Mouse (Mus musculus) right cerebral cortex, postnatal 14 days (tissue): ENCODE data around the gene 3100002H09Rik.

ENCODE experiments used
- DNase-seq: peaks from one replicate; pipeline ENCODE4 v3.0.0; 2022

Gene 3100002H09Rik

GRCm38 (mm10) chr4:124614189-124614588, 3.6 kb upstream of the 3100002H09Rik start:
- DNase-seq = no peak

DNA sequence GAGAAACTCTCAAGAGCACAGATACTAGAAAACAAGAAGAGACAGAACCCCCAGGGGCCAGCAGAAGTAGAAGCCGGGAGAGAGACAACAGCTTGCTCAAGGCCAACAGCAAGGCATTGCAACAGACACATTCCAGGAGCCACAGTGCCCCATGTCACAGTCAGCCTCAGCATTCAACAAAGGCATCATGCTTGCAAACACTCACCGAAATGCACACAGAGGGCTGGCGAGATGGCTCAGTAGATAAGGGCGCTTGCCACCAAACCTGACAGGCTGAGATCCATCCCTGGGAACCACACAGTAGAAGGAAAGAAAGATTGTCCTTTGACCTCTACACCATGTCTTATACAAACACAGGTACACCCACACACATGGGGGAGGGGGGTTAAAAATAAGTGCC, 1.2 kb upstream of the 3100002H09Rik start:
- no peak for DNase-seq

GRCm38 (mm10) chr4:124610066-124610465, 537 bp downstream of the 3100002H09Rik start:
- no peak for DNase-seq

GRCm38 (mm10) chr4:124607166-124607565, 3.4 kb downstream of the 3100002H09Rik start:
- DNase-seq = peak; percentile 48

- DNase-seq = no peak
Observed at GRCm38 (mm10) chr4:124606180-124606579, 4.4 kb downstream of the 3100002H09Rik start.

- DNase-seq = no peak
Observed at GRCm38 (mm10) chr4:124605255-124605654, 5.3 kb downstream of the 3100002H09Rik start.

DNA sequence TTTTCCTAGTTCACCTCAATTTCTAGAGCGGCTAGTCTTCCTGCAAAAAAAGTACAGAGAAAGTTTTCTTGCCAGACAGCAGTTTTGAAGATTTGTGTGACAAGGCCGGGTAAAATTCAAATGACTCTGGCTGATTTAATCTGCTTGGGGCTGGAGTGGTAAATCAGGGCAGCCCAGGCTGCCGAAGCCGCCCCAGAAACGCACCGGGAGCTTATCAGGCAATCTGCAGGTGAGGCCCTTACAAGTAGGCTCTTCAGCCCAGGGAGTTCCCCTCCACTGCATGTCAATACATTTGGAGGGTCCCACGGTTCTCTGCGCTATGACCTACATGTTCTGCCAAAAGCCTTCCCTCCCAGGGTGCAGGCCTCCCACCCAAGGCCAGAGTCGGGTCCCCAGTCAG, 6.9 kb downstream of the 3100002H09Rik start:
- no peak for DNase-seq

GRCm38 (mm10) chr4:124595929-124596328, 14.7 kb downstream of the 3100002H09Rik start:
- no peak for DNase-seq

DNA sequence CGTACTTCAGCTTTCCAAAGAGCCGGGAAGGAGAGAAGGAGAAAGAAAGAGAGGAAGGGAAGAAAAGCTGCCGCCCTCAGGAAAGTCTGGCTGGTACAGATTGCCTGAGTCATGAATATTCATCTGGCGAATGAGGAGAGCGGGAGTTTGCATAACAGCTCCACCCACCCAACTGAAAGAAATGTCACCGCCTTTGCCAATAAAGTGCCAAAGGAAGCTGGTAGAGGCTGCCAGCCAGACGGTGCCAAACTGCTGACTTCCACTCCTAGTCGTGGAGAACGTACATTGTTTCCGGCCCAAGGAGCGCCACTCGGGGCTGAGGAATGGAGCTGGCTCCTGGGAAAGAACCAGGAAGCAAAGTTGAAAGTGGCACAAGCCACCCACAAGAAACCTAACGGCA, 15.7 kb downstream of the 3100002H09Rik start:
- DNase-seq = peak; percentile 65

GRCm38 (mm10) chr4:124593691-124594090, 16.9 kb downstream of the 3100002H09Rik start:
- no peak for DNase-seq

DNA sequence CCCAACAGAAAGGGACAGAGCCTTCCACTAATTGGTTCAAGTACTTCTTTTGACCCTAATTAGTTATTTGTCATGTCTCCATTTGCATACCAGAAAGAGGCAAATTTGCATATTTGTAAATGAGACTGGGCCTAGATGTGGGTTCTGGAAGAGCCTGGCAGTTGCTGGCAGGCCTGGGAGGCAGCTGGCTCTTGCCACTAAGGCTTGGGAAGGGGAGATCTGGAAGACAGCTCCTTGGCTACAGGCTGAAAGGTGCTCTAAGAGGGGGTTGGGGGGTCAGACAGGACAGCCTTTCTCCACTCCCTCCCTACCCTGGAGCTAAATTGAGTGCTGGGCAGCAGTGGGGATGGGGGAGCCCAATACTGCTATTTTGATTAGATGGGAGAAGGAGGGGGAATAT, 17.4 kb downstream of the 3100002H09Rik start:
- DNase-seq = no peak

- no peak for DNase-seq
Observed at GRCm38 (mm10) chr4:124592241-124592640, 18.4 kb downstream of the 3100002H09Rik start.

DNA sequence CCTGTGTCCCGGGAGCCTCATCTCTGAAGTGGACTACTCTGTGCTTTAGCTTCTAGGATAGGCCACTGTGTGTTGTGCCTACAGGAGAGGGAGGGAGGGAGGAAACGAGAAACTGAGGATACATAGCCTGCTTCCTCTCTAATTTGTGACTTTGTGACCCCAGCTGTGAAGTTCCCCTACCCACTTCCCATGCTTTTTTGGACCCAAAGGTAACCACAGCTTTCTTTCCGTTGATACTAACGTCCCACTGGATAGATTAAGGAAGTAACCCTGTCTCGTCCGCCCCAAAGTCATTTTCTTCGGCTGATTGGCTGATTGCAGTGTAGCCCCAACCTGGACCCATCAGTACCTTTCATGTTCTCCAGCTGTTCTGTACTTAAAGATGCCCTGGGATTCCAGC, 29.9 kb downstream of the 3100002H09Rik start:
- DNase-seq = no peak

DNA sequence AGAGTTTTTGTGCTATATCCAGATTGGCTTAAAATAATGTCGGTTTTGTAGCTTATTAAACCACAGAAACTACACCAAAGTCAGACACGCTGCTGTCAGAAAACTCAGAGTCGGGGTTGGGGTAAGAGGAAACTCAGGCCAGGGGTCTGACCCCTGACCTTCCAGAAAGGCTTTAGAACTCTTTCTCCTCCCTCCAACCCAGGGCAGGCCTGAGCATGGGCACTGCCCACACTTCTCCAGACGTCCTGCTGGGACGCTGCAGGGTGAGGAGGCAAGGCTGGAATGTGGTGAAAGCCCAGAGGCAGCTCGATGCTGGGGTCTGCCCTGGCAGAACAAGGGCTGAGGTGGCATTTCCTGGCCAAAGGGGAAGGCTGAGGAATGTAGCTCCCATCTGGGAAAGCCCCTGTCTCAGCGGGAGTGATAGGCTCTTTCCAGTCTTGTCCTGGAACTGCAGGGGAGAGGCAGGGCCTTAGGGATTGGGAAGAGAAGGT, 34.6 kb downstream of the 3100002H09Rik start:
- DNase-seq = no peak

DNA sequence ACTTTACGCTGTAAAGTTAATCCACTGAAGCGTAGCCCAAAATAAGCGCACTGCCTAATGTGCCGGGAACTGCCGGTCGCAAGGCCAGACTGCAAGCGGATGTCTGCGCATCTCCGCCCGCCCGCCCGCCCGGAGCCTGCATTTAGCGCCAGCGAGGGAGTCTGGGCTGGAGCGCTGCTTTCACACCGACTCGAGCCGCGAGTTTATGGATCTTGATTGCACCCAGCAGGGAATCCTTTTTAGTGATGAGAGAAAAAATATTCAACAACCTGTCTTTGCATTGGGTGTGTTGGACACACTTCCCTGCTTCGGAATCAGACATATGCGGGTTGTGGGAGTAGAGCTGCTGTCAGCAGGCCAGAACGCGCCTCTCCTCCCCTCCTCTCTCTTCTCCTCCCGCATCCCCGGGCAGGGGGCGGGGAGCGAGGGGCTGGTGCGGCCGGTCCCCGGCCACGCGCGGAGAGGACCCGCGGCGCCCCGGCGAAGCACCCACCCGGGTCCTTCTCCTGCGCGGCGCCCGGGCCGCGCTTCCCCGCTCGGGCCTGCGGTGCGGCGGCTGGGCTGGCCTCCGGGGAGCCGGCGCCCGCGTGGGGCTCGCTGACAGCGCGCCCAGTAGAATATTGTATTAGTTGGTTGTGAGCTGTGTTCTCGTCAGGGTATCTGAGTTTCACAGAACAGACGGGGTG, 35.2 kb downstream of the 3100002H09Rik start:
- DNase-seq = peak; percentile 61

DNA sequence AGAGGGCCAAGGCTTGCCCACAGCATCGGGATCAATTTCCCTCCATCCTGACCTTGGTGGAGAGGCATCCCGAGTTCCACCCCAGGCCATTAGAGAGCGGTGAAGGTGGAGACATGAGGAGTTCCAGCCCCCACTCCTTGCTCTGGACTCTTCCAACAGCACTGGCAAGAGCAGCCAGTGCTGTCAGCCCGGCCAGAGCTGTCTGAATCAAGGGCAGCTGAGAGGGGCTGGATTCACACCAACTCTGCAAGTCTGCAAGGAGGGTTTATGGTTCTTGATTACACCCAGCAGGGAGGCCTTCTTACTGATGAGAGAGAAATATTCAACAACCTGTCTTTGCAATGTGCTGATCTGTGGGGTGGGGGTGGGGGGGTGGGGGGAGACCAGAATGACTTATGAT, 37.0 kb downstream of the 3100002H09Rik start:
- no peak for DNase-seq

GRCm38 (mm10) chr4:124570977-124571376, 39.6 kb downstream of the 3100002H09Rik start:
- DNase-seq = peak; percentile 32

DNA sequence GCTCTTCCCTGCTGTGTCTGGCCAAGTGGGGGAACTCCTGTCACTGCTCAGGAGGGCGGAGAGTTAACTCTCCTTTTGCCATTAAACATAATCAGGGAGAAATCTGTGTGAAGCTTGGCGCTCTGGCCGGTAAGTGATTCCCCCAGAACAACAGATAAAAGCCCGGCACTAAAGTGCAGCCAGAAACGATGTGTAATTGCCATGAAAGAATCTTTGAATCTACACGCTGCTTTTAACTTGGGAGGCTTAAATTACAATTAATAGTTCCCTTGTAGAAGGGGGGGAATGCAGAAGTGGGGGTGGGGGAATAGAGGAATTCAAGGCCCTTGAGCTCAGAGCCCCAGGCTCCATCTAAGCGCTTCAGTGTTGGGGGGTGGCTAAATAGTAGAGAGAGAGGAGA, 40.9 kb downstream of the 3100002H09Rik start:
- DNase-seq = no peak

DNA sequence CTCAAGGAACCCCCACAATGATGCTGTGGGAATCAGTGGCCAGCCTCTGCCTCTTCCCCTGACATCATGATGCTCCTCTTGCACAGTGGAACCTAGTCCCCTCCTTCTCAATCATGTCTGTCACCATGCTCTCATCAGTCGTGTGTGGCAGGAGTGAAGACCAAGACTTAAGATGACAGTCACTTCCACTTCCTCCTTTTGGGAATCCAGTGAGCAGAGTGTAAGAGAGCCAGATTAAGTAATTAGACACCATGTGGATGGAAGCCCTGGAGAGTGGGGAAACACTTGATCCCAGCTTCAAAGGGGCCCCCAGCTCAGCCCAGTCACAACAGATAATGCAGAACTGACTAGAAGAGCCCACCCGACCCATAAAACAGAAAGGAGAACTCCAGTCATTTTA, 47.2 kb downstream of the 3100002H09Rik start:
- no peak for DNase-seq

DNA sequence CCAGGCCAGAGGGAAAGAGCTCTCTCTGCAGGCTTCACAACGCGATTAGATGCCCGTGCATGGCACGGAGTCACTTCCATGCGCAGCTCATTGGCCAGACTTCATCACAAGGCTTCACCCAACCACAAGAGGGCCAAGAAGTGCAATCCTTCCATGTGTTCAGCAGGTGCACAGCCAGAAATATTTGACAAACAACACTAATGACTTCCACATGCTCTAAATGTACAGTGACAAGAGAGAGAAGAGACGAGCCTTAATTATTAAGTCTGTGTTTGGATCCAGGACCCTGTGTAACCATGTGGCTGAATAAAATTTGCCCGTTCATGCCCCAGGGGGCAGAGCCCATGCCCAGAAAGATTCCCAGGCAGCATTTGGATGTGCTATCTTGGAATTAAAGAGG, 47.9 kb downstream of the 3100002H09Rik start:
- DNase-seq = no peak
